Mouse (Mus musculus): ENCODE results near the gene Bcas3. TPM values are rescaled to one million over a fixed set of nuclear protein-coding genes. Genes with fewer than 3 reads are reported as not detected.
A peak's percentile ranks its signal among the peaks of the same experiment; 100 is the strongest.

Bcas3 gene
- total RNA-seq, 1 experiment from 2014 or later, result 40.5 TPM

- no peak for DNase-seq
These were observed 314.8 kb downstream of the Bcas3 start for GRCm38 (mm10) chr11:85667741-85668140.

- DNase-seq, result no peak
These were observed 320.0 kb downstream of the Bcas3 start for GRCm38 (mm10) chr11:85672881-85673475.

GRCm38 (mm10) chr11:85675244-85675643 lies 322.3 kb downstream of the Bcas3 start:
- no peak for DNase-seq

GRCm38 (mm10) chr11:85676357-85677004 lies 323.5 kb downstream of the Bcas3 start:
- DNase-seq, result peak; percentile 56

GRCm38 (mm10) chr11:85678666-85679065 lies 325.7 kb downstream of the Bcas3 start:
- DNase-seq, result no peak

- DNase-seq, result peak; percentile 50
These were observed 328.8 kb downstream of the Bcas3 start for GRCm38 (mm10) chr11:85681580-85682419.

- no peak for DNase-seq
These were observed 332.0 kb downstream of the Bcas3 start for GRCm38 (mm10) chr11:85684981-85685380.

- DNase-seq, result no peak
These were observed 335.0 kb downstream of the Bcas3 start for GRCm38 (mm10) chr11:85687816-85688439.

- DNase-seq, result no peak
These were observed 335.5 kb downstream of the Bcas3 start for GRCm38 (mm10) chr11:85688440-85688838.

GRCm38 (mm10) chr11:85689226-85689625 lies 336.3 kb downstream of the Bcas3 start:
- no peak for DNase-seq

GRCm38 (mm10) chr11:85691285-85691684 lies 338.3 kb downstream of the Bcas3 start:
- no peak for DNase-seq

- no peak for DNase-seq
These were observed 342.8 kb downstream of the Bcas3 start for GRCm38 (mm10) chr11:85695614-85696263.

- DNase-seq, result no peak
These were observed 343.8 kb downstream of the Bcas3 start for GRCm38 (mm10) chr11:85696491-85697398.

GRCm38 (mm10) chr11:85697468-85697867 lies 344.5 kb downstream of the Bcas3 start:
- DNase-seq, result no peak

GRCm38 (mm10) chr11:85698242-85698641 lies 345.3 kb downstream of the Bcas3 start:
- DNase-seq, result no peak

GRCm38 (mm10) chr11:85704062-85704748 lies 351.2 kb downstream of the Bcas3 start:
- no peak for DNase-seq

- peak; percentile 44 for DNase-seq
These were observed 353.7 kb downstream of the Bcas3 start for GRCm38 (mm10) chr11:85706630-85707029.

- no peak for DNase-seq
These were observed 354.5 kb downstream of the Bcas3 start for GRCm38 (mm10) chr11:85707496-85707895.

- DNase-seq, result no peak
These were observed 356.2 kb downstream of the Bcas3 start for GRCm38 (mm10) chr11:85709147-85709546.

- DNase-seq, result no peak
These were observed 357.2 kb downstream of the Bcas3 start for GRCm38 (mm10) chr11:85710155-85710554.

Data from adrenal gland, postnatal 14 days (tissue).